Mouse (Mus musculus) liver, embryonic 14.5 days (tissue): ENCODE results near the gene Mtmr1.

ENCODE experiments used
- CTCF ChIP-seq: IDR thresholded peaks from 2 replicates; pipeline ENCODE4 v1.5.1; 2016; ENCODE audit warnings: antibody characterized with exemption, low read depth, control low read depth
- EP300 ChIP-seq: IDR thresholded peaks from 2 replicates; pipeline ENCODE4 v1.6.1; 2016; ENCODE audit warnings: antibody characterized with exemption, low read depth

- TF ChIP-seq CTCF, result no peak
- no peak for TF ChIP-seq EP300
These were observed 13.9 kb downstream of the Mtmr1 start for GRCm38 (mm10) chrX:71378435-71378834.
